Mouse (Mus musculus) heart, adult 2 months (tissue): ENCODE data around the gene Gm37240.

Experiments used
- CTCF ChIP-seq: fragments of 200-600 bp; IDR thresholded peaks from 2 replicates; pipeline ENCODE4 v1.8.1; 2022; ENCODE audit warnings: antibody characterized with exemption, mild to moderate bottlenecking, moderate library complexity
- POLR2A ChIP-seq: fragments of 200-500 bp; IDR thresholded peaks from 2 replicates; pipeline ENCODE4 v1.6.1; 2011; ENCODE audit warnings: mild to moderate bottlenecking, low read depth, low read length, control low read depth; ENCODE audit not compliant: insufficient read depth

DNA sequence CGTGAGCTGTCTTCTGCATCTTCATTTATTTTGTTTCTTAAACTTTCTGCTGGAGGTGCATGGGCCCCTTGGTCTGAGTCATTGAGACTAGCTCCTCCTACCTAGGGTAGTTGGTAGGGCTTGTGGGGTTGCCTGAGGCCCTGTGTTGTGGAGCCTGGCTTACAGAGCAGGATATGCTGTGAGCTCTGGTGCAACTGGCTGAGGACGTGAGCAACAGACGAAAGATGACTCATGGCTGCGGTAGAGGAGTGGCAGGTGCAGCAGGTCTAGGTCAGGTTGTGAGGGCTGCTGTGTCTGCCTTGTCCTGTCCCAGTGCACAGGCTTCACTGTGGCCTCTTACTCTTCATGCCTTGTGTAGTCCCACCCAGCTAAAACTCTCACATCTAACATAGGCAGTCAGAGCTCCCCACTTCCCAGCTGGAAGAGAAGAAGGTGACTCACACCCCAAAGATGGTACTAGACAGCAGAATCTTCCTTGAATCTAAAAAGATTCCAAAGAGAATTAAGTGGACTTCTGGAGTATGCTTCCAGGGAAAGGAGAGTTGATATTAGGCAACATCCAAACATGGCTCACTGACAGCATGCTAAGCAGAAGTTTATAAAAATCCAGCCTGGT lies 257.3 kb downstream of the Gm37240 start:
- TF ChIP-seq CTCF (no peak), POLR2A (no peak)
